Mouse (Mus musculus): ENCODE measurements around the gene Sfta2. TPM values are rescaled to one million over a fixed set of nuclear protein-coding genes. Genes with fewer than 3 reads are reported as not detected.

Gene Sfta2
- total RNA-seq (2014; rRNA removed) (not detected in 2 replicates), polyA plus RNA-seq (2015; fragmentation: Nextera tagmentation; extraction: Ambion mirVana) (not detected in 2 replicates)

DNA sequence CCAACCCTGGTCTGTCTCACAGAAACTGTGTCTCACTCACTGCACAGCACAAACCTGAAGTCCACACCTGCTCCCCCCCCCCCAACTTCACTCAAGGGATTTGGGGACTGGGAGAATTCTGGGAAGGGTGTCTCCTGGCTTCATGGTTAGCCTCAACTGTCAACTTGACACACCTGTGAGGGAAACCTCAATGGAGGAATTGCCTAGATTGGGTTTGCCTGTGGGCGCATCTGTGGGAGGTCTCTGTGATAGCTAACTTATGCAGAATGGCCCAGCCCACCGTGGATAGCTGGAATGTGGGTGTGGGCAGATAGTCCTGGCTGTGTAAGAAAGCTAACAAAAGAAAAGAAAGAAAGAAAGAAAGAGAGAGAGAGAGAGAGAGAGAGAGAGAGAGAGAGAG, at the start of gene Sfta2:
TSS of gene Sfta2 (plus strand) at position 301 of the 400 bp plus-strand sequence.
- ATAC-seq (no peak), DNase-seq (ENCODE audit: low spot score) (no peak)
- Histone ChIP-seq H3K4me1 (ENCODE audit: insufficient read depth, low read length) (no peaks in the 10 kb centered on the region), H3K4me3 (ENCODE audit: low read length) (no peak within 1 kb of the TSS), H3K27me3 (ENCODE audit: insufficient read depth, low read length) (no peaks in the 10 kb centered on the region), H3K4me2 (ENCODE audit: low read depth, low read length) (no peak within 1 kb of the TSS), H3K9ac (replicated peaks; ENCODE audit: low read length) (no peak within 1 kb of the TSS), H3K27ac (no peak within 1 kb of the TSS), H3K9me3 (ENCODE audit: low read length) (no peaks in the 10 kb centered on the region), H3K36me3 (ENCODE audit: insufficient read depth, low read length) (no peaks in the 10 kb centered on the region)
- TF ChIP-seq CTCF (IDR thresholded peaks at IDR 0.05; ENCODE audit: low read depth): no peak
- 60% methylated on average over 2 of the region's 2 CpGs for WGBS

DNA sequence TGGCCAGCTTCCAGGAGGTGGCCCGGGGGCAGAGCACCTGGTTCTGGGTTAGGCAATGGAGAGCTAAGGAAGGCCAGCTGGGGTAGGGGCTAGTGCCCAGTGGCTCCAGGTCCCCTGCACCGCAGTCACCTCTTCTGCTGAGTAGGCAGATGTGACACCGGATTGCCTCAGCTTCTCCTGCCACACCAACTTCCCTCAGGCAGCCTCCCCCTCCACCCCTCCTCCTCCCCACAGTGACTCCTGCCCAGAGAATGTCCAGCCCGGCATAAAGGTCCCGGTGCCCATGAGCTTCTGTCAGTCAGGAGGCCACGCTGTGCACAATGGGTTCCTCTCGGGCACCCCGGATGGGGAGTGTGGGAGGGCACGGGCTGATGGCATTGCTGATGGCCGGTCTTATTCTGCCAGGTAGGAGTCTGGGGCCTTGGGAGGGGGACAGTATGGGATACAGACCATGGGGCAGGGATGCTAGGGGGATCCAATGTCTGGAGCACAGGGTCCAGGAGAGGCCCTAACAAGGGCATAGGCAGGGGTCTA, 49.4 kb upstream of the Sfta2 start, which contains the start of gene Cdsn:
TSS of gene Cdsn (plus strand) at position 248 of the 534 bp plus-strand sequence.
- 0 out of 2 replicates have a peak, but pooled peaks cover 5% of the 10 kb centered on the region for H3K4me1 ChIP-seq (ENCODE audit: insufficient read depth, low read length)
- no peaks in the 10 kb centered on the region for H3K27me3 ChIP-seq (ENCODE audit: insufficient read depth, low read length)
- no peak for TF ChIP-seq CTCF (IDR thresholded peaks at IDR 0.05; ENCODE audit: low read depth)
- no peaks in the 10 kb centered on the region for H3K9me3 ChIP-seq (ENCODE audit: low read length)
- no peak within 1 kb of the TSS for H3K9ac ChIP-seq (replicated peaks; ENCODE audit: low read length)
- H3K36me3 ChIP-seq (ENCODE audit: insufficient read depth, low read length): no peaks in the 10 kb centered on the region
- no peak within 1 kb of the TSS for H3K27ac ChIP-seq
- H3K4me3 ChIP-seq (ENCODE audit: low read length): no peak within 1 kb of the TSS
- WGBS: 64% methylated on average over 10 of the region's 10 CpGs
- DNase-seq (ENCODE audit: low spot score) (no peak), ATAC-seq (no peak)
- no peak within 1 kb of the TSS for H3K4me2 ChIP-seq (ENCODE audit: low read depth, low read length)

DNA sequence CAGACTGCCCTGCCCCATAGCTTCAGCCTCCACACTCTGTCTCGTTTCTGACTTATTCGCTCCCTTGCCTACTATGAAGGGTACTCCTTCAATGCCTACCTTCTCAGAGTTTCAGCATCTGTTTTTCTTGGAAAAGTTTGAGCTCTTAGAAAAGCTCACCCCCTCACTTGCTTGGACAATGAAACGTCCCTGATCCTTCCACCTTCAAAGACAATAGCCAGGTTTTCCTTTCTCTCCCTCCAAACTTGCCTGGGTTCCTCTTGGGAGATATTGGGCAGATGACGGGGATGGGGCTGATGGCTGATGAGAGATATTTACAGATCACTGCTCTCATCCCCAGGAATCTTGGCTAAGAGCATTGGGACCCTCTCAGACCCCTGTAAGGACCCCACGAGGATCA, 47.0 kb upstream of the Sfta2 start:
- TF ChIP-seq CTCF (IDR thresholded peaks at IDR 0.05; ENCODE audit: low read depth): no peak
- no peak for DNase-seq (ENCODE audit: low spot score)
- Histone ChIP-seq H3K27ac (no peak overlapping the region), H3K4me3 (ENCODE audit: low read length) (no peak overlapping the region), H3K27me3 (ENCODE audit: insufficient read depth, low read length) (no peaks in the 10 kb centered on the region), H3K4me2 (ENCODE audit: low read depth, low read length) (no peak overlapping the region), H3K9ac (replicated peaks; ENCODE audit: low read length) (no peak overlapping the region), H3K9me3 (ENCODE audit: low read length) (no peaks in the 10 kb centered on the region), H3K36me3 (ENCODE audit: insufficient read depth, low read length) (no peaks in the 10 kb centered on the region), H3K4me1 (ENCODE audit: insufficient read depth, low read length) (no peaks in the 10 kb centered on the region)
- ATAC-seq: no peak
- WGBS: 76% methylated on average over 5 of the region's 5 CpGs

DNA sequence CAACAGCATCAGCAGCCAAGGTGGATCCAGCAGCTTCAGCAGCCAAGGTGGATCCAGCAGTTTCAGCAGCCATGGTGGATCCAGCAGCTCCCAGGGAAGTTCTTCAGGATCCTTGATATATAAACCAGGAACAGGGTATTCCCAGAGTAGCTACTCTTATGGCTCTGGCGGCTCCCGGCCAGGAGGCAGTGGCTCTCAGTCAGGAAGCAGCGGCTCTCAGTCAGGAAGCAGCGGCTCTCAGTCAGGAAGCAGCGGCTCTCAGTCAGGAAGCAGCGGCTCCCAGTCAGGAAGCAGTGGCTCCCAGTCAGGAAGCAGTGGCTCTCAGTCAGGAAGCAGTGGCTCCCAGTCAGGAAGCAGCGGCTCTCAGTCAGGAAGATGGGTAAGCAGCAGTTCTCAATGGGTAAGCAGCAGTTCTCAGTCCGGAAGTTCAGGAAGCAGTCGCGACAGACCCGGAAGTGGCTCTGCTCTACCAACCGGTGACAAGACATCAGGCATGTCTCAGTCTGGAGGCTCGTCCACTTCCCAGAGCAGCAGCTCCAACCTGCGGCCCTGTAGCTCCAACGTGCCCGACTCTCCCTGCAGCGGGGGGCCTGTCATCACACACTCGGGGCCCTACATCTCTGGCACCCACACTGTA, 46.5 kb upstream of the Sfta2 start:
- Histone ChIP-seq H3K9ac (replicated peaks; ENCODE audit: low read length) (no peak overlapping the region), H3K27ac (no peak overlapping the region), H3K4me1 (ENCODE audit: insufficient read depth, low read length) (no peaks in the 10 kb centered on the region), H3K36me3 (ENCODE audit: insufficient read depth, low read length) (no peaks in the 10 kb centered on the region), H3K9me3 (ENCODE audit: low read length) (no peaks in the 10 kb centered on the region), H3K4me3 (ENCODE audit: low read length) (no peak overlapping the region), H3K4me2 (ENCODE audit: low read depth, low read length) (no peak overlapping the region), H3K27me3 (ENCODE audit: insufficient read depth, low read length) (no peaks in the 10 kb centered on the region)
- ATAC-seq (no peak), DNase-seq (ENCODE audit: low spot score) (no peak)
- WGBS: 92% methylated on average over 18 of the region's 18 CpGs
- TF ChIP-seq CTCF (IDR thresholded peaks at IDR 0.05; ENCODE audit: low read depth): no peak

DNA sequence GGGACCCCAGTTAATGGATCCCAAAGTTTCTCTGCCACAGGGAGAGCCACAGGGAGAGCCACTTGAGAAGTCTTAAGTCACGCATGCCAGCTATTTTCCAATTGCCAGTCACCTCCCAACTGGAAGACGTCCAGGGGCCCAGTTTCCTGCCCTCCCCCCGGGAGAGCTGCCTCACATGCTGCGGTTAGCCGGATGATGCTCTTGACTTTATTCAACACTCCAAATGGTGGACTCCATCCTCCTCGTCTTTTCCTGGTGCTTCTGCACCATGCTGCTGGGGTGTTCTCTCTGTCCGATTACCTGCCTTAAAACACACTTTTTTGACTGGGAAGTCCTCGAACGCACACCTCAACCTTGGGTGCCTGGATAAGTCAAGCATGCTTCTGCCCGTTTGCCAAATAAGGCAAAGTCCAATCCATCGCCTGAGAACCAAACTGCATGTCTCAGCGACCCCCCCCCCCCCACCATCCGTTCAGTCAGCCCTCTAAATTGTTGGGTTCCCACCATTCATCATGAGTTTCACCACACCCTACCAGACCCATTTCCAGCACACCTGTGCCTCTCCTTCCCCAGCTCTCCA, 45.1 kb upstream of the Sfta2 start:
- no peak for TF ChIP-seq CTCF (IDR thresholded peaks at IDR 0.05; ENCODE audit: low read depth)
- Histone ChIP-seq H3K27me3 (ENCODE audit: insufficient read depth, low read length) (no peaks in the 10 kb centered on the region), H3K9ac (replicated peaks; ENCODE audit: low read length) (no peak overlapping the region), H3K36me3 (ENCODE audit: insufficient read depth, low read length) (no peaks in the 10 kb centered on the region), H3K4me2 (ENCODE audit: low read depth, low read length) (no peak overlapping the region), H3K4me3 (ENCODE audit: low read length) (no peak overlapping the region), H3K9me3 (ENCODE audit: low read length) (no peaks in the 10 kb centered on the region), H3K4me1 (ENCODE audit: insufficient read depth, low read length) (no peaks in the 10 kb centered on the region), H3K27ac (no peak overlapping the region)
- ATAC-seq (no peak), DNase-seq (ENCODE audit: low spot score) (no peak)
- WGBS: 88% methylated on average over 13 of the region's 13 CpGs

DNA sequence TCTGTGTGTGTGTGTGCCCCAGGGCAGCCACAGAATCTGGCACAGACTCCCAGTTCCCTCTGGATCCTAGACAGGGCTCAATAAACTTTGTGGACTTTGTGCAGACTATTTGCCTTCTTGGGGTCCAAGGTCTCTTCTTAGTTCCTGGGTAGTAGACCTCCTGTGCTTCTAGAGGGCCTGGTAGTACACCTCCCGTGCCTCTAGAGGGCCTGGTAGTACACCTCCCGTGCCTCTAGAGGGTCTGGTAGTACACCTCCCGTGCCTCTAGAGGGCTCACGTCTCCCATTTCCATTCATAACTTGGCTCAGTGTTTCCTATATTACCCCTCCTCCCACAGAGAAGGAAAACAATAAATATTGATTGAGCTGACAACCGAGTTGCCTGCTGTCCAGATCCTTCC, 44.5 kb upstream of the Sfta2 start:
- WGBS: 25% methylated on average over 5 of the region's 5 CpGs
- H3K4me3 ChIP-seq (ENCODE audit: low read length): no peak overlapping the region
- ATAC-seq: peak; percentile 43; the same call in 1 of the 2 replicates
- H3K27me3 ChIP-seq (ENCODE audit: insufficient read depth, low read length): no peaks in the 10 kb centered on the region
- H3K4me1 ChIP-seq (ENCODE audit: insufficient read depth, low read length): no peaks in the 10 kb centered on the region
- no peaks in the 10 kb centered on the region for H3K36me3 ChIP-seq (ENCODE audit: insufficient read depth, low read length)
- DNase-seq (ENCODE audit: low spot score): peak; percentile 75
- no peak overlapping the region for H3K27ac ChIP-seq
- TF ChIP-seq CTCF (IDR thresholded peaks at IDR 0.05; ENCODE audit: low read depth): peak; percentile 89
- no peaks in the 10 kb centered on the region for H3K9me3 ChIP-seq (ENCODE audit: low read length)
- H3K4me2 ChIP-seq (ENCODE audit: low read depth, low read length): no peak overlapping the region
- H3K9ac ChIP-seq (replicated peaks; ENCODE audit: low read length): no peak overlapping the region

DNA sequence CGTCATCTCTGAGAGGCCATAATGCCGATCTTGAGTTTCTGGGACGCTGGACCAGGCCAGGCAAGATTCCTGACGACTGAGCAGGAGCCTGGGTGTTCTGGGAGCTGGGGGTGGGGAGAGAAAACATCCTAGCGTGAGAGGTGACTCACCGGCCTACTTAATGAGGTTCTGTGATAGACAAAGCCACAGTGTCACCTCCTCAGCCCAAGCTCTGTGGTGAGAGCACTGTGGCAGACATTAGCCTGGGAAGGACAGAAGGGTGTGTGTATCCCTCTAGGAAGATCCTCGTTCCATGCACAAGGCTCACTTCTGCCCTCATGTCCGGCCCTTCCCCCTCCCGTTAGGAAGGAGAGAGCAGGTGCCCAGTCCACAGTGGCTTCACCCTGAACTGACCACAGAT, 44.0 kb upstream of the Sfta2 start:
- Histone ChIP-seq H3K27ac (no peak overlapping the region), H3K9ac (replicated peaks; ENCODE audit: low read length) (no peak overlapping the region), H3K4me3 (ENCODE audit: low read length) (no peak overlapping the region), H3K36me3 (ENCODE audit: insufficient read depth, low read length) (no peaks in the 10 kb centered on the region), H3K4me2 (ENCODE audit: low read depth, low read length) (no peak overlapping the region), H3K9me3 (ENCODE audit: low read length) (no peaks in the 10 kb centered on the region), H3K27me3 (ENCODE audit: insufficient read depth, low read length) (no peaks in the 10 kb centered on the region), H3K4me1 (ENCODE audit: insufficient read depth, low read length) (no peaks in the 10 kb centered on the region)
- ATAC-seq (0 out of 2 replicates have a peak, but pooled peaks have one; percentile 28), DNase-seq (ENCODE audit: low spot score) (no peak)
- no peak for TF ChIP-seq CTCF (IDR thresholded peaks at IDR 0.05; ENCODE audit: low read depth)
- 70% methylated on average over 9 of the region's 9 CpGs for WGBS

All from hindbrain, postnatal 0 days (tissue).